Mouse (Mus musculus) cerebellum, adult 18-20 months (tissue): ENCODE results near the gene Zmynd10.

Experiments used
- DNase-seq, 2 experiments: peaks; one replicate each; pipeline ENCODE4 v3.0.0; 2021

Zmynd10 gene

DNA sequence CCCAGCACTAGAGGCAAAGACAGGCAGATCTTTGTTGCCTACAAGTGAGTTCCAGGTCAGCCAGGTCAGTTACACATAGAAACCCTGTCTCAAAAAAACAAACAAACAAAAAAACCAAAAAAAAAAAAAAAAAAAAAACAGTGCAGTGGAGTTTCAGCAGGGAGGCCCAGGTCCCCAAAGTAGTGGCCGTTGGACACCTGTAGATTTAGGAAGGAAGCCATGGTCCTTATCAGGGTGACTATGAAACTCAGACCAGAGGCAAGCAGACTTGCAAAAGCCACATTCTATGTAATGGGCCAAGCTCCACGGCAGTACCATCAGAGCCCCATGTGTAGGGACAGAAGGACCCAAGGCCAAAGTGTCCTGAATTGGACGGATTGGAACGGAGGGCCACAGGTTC, 34.5 kb downstream of the Zmynd10 start:
- DNase-seq, result no peak

DNA sequence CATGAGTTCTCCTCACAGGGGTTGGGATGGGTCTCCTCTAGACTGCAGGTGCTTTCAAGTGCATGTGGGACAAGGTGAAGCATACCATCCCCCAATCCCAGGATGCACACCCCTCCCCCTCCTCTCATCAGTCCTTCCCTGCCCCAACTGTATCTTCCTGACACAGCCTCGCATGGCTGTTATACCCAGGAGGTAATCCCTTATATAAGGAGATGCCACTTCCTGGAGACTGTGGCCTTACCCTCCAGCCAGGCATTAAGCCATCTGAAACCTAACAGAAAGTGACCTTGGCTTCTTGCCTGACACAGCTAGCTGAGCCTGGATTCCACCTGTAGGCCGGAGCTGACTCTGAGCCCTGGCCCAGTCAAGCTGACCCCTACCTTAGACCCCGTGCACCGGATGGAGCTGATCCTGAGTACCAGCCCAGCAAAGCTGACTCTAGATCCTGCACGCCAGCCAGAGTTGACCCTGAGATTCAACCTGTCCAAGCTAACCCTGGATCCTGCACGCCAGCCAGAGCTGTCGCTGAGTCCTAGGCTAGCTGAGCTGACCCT, 35.5 kb downstream of the Zmynd10 start:
- peak in 1 of 2 experiments; percentile 25 for DNase-seq

DNA sequence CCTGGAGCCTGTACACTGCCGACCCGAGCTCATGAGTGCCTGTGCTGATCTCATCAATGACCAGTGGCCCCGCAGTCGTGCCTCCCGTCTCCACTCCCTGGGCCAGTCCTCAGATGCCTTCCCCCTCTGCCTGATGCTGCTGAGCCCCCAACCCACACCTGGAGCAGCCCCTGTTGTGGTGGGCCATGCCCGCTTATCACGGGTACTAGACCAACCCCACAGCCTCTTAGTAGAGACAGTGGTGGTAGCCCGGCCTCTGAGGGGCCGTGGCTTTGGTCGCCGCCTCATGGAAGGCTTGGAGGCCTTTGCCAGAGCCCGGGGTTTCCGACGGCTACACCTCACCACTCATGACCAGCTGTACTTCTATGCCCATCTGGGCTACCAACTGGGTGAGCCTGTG, 36.1 kb downstream of the Zmynd10 start:
- no peak for DNase-seq

DNA sequence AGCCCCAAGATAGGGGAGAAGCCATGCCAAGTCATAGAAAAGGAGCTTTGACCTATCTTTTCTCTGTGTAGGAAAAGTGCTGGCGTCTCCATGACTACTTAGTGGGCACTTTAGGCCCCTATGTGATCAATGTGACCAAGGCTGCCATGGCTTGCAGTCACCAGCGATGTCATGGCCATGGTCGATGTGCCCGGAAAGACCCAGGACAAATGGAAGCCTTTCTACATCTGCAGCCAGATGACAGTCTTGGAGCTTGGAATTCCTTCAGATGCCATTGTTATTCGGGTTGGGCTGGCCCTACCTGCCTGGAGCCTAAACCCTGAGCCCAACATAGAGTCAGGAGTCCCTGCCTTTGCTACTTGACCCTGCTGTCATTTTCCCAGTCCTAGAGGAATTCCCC, 39.4 kb downstream of the Zmynd10 start:
- DNase-seq, result peak in 1 of 2 experiments; percentile 34

DNA sequence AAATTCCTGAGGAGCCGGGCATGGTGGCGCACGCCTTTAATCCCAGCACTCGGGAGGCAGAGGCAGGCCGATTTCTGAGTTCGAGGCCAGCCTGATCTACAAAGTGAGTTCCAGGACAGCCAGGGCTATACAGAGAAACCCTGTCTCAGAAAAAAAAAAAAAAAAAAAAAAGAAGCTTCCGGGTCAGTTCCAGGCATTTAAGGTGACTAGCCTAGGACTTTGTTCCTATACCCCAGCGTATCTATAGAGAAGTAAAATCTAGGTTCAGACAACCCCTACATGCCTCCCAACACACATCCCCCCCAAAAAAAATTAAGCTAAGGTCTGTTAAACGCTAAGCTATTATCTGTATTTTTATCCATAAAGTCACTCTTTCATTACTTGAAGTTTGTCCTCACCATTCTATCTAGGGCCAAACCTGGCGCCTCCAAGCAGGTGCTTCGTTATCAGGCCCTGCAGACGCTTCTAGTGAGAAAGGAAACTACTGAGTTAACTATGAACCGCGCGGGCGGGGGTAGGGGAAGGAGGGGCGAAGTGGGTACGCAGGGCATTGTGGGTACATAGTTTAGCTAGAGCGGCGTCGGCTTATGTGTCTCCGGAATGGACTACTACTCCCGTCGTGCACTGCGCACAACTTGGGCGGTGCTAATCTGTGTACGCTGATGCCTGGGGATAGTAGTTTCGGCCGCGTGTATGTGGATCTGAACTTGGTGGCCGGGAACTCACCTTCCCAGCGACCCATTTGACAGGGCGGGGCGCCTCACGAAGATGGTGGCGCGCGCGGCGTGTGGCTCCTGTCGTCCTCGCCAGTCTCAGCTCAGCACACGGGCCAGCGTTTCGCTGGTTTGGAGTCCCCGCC, 40.1 kb downstream of the Zmynd10 start, which contains the start of gene Ifrd2:
Gene Ifrd2 (plus strand): TSS at position 669 of the 859 bp plus-strand sequence.
- peak; percentile 95 to 100 for DNase-seq

DNA sequence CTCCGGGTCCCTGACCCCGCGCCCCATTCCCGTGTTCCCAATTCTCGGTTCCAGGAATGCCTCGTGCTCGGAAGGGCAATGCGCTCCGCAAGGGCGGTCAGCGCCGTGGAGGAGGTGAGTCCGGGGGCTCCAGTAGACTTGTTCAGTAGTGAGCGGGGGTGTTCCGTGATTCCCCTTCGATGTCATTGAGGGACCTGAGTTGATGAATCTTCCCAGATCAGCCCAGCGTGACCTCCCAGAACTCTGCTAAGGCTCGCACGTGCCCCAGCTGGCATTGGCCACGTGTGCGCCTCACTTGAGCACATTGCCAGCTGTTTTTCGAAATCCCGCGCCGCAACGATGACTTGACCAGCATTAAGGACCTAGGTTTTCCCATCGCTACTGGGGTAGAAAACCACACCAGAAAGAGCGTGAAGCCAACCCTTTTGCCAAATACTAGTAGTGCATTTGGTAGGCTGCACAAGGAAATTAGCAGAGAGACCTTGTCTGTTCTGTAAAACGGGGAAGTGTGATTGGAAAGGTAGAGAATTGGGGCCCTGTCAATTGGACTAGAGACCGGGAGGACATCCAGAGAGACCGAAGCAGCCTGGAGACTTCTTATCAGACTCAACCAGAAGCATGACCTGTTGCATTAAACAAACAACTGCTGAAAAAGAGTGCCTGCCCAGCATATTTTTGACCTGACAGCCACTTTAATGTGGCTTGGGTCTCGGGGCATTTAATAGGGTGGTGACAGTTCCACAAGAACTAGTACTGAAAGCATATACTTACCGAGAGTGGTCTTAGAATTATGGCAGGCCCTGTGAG, 40.9 kb downstream of the Zmynd10 start:
- no peak for DNase-seq

DNA sequence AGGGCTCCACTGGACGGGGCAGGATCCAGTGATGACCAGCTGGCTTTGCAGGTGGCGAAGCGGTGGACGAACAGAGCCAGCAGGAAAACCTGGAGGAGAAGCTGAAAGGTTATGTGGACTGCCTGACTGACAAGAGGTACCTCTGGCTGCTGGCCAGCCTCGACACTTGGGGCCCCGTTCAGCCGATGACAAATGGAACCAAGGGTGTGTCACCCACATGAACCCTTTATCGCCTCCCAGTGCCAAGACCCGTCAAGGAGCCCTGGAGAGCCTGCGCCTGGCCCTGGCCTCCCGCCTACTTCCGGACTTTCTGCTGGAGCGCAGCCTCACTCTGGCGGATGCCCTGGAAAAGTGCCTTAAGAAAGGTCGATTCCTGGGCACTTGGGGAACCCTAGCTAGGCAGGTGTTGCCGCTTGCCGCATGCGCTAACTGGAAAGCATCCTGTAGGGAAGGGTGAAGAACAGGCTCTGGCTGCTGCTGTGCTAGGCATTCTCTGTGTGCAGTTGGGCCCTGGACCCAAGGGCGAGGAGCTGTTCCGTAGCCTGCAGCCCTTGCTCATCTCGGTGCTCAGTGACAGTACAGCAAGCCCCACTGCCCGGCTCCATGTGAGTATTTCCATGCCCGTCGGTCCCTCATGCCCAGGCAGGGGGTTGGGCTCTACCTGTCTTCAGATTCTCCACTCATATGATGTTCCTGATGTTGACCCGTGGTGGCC, 43.1 kb downstream of the Zmynd10 start:
- peak in 1 of 2 experiments; percentile 45 for DNase-seq

DNA sequence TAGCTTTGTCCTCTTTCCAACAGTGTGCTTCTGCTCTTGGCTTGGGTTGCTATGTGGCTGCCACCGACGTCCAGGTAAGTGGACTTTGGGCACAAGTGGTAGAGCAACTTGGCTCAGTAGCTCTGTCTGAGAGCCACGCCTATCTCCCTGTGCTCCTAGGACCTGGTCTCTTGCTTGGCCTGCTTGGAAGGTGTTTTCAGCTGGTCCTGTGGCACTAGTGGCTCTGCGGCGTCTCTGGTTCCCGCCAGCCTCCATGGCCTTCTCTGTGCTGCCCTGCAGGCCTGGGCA, 43.6 kb downstream of the Zmynd10 start:
- no peak for DNase-seq

DNA sequence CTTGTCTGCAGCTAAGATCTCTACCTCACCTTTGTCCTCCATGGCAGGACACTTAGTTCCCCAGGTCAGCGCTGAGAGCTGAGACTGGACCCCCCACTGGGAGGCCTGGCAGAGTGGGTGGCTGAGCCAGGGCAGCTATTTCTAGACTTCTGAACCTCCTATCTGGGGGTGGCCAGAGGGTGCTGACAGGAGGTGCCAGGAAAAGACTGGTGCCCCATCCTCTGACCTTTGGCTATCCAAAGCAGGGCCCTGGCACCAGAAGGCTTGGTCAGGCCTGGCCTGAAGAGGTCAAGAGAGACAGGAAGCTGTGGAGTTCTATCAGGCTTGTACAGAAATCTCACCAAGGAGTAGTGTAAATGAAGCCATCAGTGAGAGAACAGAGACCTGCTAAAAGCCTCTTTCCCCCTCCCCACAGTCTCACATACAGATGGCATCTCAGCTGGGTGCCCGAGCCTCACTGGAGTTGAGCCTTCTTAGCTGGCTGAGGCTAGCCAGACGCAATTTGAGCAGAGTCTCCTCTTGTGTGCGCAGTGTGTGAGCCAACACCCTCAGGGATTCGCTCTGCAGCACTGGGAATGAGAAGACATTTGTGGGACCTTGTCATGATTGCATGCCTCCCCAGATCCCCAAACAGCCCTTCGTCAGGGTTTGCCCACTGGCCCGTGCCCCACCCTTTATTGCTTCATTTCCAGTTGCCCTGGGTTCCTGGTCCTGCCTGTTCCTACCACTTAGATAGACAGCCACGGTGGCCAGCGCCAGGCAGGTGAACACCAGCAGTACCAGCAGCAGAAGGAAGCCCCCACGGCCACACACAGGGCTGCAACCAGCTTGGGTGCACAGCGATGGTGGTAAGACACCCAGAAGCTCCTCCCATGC, 46.2 kb downstream of the Zmynd10 start:
- peak; percentile 88 to 93 for DNase-seq

DNA sequence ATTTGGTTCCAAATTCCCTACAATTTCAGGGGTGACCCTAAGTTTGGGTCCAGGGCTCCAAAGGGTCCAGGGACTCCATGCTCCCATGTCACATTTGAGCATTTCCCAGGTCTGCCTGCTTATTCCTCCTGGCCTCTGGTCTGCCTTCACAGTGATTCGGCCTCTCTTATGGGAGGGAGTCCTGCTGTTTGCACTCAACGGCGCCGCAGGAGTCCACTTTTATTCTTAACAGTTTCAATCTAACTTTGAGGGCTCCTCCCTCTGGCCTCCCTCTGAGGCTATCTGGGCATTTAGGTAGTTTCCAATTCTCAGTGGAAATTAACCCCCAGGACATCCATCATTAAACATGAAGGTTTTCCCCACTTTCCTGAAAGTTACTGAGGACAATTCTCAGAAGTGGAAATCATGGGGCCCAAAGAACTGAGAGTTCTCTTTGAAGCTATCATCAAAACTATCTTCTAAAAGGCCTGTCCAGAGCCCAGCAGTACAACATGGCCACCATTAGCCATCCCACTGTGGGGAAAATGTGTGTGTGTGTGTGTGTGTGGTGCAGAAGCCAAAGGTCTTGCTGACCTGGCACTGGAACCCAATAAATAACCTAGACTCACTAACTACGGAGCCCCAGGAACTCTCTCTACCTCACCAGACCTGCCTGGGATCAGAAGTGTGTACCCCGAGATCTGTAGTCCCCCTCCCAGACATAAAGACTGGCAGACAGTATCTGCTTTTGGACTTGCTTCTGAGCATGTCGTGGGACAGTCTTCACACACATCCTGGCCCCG, 47.4 kb downstream of the Zmynd10 start:
- DNase-seq, result no peak

DNA sequence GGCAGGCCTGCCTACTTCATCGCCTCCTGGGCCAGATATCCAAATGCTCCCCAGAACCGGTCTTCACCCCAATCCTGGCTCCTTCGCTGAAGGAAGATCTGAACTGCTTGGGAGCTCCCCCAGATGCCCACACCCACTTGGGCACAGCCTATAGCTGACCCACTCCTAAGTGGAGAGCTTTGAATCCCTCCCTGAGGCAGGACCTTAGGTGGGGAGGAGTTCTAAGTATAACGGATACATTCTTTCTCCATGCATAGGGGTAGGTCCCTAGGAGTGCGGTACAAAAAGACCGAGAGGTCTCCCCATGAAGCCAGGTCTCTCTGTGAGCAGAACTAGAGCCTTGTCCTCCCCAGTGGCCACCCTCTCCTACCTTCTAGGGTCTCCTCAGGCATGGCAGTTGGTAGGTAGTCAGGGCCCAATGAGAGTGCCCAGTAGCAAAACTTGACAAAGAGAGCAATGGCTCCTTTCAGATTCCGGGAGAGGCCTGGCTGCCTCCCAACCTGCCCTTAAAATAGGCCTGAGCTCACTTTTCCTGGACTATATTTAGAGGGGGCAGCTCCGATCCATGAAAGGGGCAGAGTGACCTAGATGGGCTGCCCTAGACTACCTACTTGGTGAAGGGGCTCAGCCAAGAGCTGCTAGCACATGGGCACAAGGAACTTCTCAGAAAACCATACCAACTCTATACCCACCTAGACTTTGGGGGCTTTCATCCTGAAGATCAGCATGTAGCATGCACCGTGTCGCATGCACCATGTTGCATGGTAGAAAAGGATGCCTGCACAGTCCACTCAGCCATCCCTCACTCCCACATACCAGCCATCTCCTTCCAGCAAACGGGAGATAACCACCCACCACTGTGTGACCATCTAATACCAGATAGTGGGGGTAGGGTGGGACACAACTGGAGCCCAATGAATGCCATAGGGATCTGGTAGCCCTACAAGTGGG, 49.8 kb downstream of the Zmynd10 start:
- DNase-seq, result no peak

DNA sequence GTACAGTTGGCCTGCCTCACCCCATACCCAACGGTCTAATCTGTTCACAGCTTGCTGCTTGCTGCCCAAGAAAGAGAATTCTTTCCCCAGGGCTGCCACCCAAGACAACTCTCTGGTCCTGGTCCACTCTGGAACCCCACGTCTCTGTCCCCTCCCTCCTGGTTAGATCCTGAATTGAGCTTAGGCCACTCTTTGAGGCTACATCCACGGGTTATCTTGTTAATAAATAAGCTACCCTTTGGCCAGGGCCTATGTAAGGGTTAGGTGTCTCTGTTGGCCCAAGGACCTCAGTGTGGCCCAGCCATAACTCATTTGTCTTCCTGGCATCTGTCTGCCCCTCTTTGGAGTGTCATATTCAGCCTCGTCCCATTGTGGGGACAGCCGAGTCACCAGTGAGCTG, 51.3 kb downstream of the Zmynd10 start:
- no peak for DNase-seq

DNA sequence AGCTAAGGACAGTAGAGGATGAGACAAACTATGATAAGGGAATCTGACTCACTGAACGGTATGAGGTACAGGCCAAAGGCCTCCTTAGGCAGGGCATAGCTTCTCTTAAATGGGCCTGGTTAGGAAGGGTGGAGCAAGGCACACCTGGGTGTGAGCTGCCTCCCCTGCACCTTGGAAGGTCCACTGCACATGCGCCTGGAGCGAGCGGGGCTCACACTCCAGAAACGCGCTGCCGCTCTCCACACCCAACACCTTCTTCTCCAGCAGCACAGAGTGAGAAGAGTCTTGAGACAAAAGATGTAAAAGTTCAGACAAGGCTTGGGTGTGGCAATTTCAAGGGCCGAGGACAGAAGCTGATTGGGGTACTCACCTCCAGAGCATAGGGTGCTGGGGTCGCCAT, 52.3 kb downstream of the Zmynd10 start:
- DNase-seq, result peak in 1 of 2 experiments; percentile 18

DNA sequence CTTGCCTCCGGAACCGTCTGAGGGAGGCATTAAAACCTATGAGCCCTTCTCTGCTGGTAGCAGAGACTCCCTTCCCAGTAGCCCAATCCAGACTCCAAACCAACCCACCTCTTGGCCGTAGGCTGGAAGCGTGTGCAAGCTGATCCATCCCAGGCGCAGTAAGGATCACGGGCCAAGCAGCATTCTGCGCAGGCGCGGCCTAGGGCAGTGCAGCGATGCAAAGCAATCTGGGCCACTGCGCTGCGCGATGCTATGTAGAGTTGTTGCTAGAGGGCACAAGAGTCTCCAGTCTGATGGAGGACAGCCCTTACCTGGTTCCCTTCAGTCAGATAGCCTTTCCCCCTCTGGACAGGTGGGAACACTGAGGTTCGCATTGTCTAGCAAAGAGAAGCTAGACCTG, 52.7 kb downstream of the Zmynd10 start:
- DNase-seq, result peak; percentile 68 to 72

DNA sequence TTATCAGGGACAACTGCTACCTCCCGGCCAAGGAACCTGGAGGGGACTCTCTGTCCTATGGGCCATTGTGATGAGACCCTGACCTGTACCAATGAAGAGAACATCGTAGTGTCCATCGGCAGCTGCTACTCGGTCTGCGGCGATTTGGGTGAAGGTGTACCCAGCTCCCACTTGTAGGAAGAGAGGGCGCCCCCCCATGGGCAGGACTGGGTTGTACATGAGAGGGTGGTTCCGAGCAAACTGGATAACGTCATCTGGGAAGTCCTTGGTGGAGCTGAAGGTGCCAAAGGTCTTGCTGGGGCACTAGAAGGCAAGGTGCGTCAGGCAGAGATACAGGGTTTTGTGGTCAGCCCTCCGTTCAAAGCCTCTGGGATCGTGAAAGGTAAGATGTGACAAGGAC, 53.6 kb downstream of the Zmynd10 start:
- DNase-seq, result peak in 1 of 2 experiments; percentile 40
